Mouse (Mus musculus): ENCODE measurements around the gene Cnnm2.

The Cnnm2 gene

DNA sequence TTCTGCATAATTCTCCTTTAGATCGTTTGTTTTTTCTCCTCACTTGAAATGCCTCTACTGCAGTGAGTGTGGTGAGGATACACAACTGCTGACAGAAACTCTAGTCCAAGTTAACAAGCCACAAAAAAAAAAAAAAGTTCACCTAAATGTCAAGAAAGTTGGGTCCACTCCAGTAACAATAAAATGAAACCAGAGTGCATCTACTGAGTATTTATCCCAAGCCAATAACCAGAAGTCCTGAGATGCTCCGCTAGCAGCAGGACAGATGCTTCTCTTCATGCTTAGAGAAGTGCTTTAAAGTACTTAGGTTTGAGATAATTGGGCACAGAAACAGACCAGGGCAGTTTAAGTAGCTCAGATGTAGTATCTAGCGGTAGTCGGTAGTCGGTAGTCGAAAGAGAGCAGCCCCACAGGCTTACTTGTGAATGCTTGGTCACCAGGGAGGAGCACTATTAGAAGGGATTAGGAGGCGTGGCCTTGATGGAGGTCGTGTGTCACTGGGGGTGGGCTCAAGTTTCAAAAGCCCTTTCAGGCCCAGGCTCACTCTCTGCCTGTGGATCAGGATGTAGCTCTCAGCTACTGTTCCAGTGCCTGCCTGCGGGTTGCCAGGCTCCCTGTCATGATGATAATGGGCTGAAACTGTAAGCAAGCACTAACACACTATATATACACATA, 154.1 kb downstream of the Cnnm2 start:
- no peak for DNase-seq (ENCODE audit: extremely low read depth, low read depth, low spot score)

DNA sequence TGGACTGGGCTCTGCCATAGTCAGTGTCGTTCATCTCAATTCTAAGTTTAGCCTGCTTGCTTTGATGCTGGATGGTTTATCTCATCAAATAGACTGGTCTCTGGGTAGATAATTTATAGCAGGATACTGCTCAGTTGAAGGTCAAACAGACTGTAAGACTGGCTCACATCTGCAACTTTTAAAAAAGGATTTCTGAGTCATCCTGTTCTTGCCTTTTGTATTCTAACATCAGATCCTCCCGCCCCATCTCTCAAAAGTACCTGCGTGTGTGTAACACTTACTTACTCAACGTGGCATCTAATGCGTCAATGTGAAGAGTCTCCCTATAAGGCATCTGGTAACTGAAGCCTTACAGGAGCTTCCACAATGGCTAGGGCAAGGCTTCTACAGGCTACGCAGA, 159.2 kb downstream of the Cnnm2 start:
- DNase-seq (ENCODE audit: extremely low read depth, low read depth, low spot score), result no peak

DNA sequence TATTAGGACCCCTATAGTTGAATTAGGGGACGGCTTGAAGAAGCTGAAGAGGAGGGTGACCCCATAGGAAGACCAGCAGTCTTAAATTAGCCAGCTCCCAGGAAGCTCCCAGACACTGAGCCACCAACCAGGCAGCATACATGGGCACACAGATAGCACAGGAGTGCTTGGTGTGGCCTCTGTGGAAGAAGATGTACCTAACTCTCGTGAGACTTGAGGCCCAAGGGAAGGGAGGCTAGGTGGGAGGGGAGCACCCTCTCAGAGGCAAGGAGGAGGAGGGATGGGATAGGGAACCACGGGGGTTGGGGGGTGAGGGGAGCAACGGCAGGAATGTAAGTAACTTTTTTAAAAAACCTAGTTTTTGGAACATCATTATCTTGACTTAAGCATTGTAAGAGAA, 165.0 kb downstream of the Cnnm2 start:
- no peak for DNase-seq (ENCODE audit: extremely low read depth, low read depth, low spot score)

DNA sequence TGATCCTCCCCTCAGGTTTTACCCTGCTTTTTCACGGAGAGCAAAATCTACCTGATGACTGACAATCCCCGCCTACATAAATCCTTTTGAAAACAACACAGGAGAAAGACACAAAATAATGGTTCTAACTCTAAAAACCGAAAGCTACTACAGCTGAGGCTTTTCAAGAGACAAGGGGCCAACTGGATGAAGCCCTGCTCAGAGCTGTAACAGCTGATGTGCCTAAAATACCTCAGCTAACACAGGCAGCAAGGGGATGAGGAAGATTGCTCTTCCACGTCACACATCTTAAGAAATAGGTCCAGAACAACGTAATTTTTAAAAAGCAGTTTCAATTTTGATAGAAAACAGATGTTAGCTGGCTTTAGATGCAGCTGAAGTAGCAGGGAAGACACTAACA, 165.6 kb downstream of the Cnnm2 start:
- DNase-seq (ENCODE audit: extremely low read depth, low read depth, low spot score), result no peak

DNA sequence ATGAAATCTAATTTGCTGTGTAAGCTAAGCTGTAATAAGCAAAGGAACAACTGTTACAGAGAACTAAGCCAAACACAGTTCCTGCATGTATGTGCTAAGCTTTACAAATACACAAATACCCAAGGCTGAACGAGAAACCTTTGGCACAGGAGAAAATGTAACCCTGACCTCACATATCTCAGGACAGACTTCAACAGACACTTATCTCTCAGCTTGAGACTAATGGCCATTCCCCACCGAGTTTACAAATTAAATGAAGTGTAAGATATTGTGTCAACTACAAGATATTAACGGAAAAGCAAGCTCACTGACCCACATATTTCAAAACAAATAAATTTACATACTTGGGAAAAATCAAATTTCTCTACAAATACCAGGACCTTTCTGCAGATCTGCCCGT, 166.7 kb downstream of the Cnnm2 start:
- DNase-seq (ENCODE audit: extremely low read depth, low read depth, low spot score), result no peak

DNA sequence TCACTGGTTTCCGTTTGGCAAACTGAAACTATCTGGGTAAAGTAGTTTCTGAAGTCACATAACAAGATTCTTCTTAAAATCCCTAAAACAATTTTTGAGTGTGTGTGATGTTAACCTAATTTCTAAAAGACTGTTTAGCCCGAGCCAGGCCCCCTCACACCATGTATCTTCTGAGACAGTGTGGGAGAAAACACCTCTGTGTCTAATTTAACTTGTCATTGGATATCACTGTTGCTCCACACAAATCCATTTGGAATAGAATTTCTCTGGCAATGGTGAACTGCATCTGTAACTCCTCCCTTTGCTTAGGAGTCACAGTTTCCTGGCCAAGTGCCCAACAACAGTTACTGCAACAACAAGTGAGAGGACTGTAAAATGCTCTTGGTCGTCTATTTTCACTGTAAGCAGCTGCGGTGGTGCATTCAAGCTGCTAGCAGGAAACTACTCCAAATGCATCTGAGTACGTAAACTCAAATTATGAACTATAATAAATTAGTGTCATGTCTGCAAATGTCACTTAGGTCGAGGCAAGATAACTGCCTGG, 167.7 kb downstream of the Cnnm2 start:
- DNase-seq (ENCODE audit: extremely low read depth, low read depth, low spot score), result peak; percentile 30

Data from fat pad, adult 2 months (tissue).